Mouse (Mus musculus): ENCODE results near the gene Abca13.

DNA sequence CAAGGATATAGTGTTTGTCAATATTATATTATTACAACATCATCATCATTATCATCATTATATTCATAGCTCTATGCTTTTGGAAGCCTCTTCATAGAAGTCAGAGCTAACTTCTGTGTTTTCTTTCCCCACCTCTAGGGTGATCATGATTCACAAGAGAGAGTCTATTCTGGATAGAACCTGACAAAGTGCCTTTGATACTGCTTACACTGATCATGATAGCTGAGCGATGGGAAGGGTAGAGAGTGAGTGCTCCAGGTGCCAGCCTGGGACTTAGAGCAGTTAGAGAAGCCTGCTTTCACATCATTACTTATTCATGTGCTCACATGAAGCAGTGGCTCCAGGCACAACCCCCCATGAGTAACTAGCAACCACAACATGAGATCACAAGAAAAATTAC is 280.7 kb downstream of the Abca13 start:
- TF ChIP-seq POLR2A (IDR thresholded peaks at IDR 0.05; ENCODE audit: borderline replicate concordance, extremely low read depth, insufficient read depth, insufficient read length, poor library complexity, severe bottlenecking) = no peak
- TF ChIP-seq CTCF (IDR thresholded peaks at IDR 0.05; ENCODE audit: borderline replicate concordance, extremely low read depth, insufficient read depth, insufficient read length) = no peak

Measured in brain, embryonic 14.5 days (tissue).